Mouse (Mus musculus) gastrocnemius, postnatal 25 days (tissue): ENCODE data around the gene St7l. TPM values are rescaled to one million over a fixed set of nuclear protein-coding genes. Genes with fewer than 3 reads are reported as not detected.

ENCODE experiments used
- DNase-seq: peaks from one replicate; pipeline ENCODE4 v3.0.0; 2022
- total RNA-seq, 2 experiments: library from RNA; stranded (reverse); gene quantifications; 1 replicate in 1 of 2; 2 replicates in 1 of 2; pipeline ENCODE4 v1.2.3; 2021

St7l gene
- total RNA-seq, 2 experiments from 2014 or later, result 20.7 to 21.2 TPM

DNA sequence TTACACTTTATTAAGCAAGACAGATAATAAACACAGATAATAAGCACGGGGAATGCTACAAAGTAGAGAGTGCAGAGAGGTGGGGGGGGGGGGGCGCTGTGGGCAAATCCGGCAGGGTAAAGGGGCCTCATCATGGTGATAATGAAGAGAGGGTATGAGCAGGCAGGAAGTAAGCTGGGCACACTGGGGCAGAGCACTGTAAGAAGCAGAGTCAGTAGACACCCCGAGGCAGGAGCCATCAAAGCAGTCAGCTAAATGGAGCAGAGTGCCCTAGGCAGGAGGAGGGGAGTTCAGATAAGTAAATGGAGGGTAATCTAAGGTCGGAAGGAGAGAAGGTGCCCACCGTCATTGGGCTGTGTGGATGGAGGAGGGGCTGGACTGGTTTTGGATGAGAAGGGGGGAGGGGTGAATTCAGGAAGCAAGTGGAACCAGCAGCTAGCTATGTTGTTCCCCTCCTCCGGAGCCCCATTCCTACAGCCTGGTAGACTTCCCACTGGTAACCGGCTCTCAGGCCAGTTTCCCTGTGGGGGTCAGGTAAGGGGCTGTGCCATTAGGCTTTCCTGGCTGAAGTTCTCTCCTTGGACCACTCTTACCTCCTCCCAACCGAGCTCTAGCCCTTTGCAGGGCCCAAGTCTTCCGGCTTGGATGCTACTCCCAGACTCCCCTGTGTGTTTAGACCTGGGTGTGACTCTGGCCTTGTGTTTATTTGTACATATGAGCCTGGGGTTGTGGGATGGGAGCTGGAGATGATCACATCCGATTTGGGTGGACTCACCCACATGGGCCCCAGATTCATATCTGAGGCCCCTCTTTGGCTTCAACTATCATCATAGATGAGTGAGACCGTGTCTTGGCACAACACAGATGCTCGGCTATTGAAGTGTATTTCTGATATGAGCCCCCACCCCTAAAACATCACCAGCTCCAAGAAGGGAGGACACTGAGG is 99.8 kb downstream of the St7l start:
- DNase-seq, result no peak

DNA sequence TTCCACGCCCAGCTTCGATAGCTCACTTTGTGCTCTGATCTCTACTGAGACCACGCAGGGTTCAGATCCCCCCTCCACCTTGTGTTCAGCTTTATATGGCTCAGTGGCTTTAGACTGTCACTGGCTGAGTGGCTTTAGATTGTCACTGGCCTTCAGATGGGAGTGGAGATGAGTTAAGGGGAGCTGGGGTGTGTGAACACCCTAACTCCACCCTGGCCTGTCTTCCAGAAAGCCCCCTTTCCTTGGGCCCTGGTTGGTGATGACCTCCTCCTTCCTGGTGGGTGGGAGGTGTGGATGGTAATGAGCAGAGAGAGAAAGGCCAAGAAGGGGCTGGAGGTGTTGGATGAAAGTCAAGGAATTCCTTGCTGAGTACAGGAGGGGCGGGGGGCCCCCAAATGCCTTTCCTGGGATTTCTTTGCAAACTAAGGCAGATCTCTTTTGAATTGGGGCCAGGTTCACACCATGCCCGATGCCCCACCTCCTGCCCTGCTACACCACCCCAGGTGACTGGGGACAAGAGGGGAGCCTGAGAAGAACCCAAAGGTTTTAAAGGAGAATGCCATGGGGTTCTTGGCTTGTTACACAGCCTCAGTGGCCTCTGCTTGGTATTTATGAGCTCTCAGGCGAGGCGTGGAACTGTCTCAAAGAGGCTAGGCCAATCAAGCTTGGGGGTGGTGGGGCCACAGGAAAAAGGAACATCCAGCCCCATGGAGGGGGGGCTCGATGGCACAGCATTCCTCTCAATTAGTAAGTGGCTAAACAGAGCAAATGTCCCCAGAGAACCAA is 101.5 kb downstream of the St7l start:
- DNase-seq, result no peak

DNA sequence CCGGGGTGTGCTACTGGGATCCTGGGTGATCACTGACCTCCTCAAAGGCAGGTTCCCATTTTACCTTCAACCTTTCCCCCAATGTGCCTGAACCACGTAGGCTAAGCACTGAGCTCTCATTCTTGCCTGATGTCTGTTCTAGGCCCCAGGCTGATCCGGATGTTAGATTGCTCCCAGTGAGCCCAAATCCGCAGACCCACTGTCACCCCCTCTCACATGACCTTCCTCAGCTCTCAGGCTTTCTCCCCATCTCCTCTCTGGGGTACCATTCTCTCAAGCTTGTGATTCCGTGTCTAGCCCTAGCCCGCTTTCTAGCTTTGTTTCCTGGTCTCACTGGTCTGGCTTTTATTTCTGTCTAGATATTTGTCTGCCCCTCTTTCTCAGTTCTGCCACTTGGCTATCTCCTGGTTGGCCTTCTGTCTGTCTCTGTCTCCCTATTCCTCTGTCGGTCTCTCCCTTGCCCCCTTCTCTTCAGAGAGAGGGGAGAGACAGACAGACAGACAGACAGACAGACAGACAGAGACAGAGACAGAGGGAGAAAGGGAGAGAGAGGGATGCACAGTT is 102.3 kb downstream of the St7l start:
- DNase-seq, result no peak

DNA sequence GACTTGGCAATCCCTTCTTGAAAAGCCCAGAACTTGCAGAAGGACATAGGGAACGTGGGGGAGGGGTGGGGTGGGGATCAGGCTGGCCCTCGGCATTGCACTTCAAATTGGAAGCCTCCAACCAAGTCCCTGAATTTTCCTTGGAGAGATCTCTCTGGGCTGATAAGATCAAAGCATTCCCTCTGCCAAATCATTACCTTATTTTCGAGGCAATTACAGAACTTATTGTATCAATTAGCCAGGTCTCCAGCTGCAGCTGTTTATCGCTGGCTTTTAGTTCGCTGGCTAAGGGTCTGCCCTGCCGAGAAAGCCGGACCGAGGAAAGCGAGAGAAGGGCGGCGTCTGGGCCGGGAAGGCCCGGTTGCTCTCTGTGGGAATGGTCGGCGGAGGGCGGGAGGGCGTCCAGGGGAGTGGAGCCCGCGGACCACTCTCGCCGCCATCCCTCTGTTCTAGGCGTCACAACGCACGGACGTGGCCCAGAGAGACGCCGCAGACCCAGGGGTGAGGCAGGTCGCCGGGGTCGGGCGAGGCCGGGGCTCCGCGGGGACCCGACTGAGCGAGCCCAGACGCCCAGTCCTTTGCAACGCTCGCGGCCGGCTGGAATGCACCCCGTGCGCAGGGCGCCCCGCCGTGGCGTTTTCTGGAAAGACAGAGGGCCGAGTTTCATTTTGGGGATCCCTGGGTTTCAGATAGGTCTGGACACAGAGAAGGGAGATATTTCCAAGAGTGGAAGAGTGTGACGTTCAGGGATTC is 103.9 kb downstream of the St7l start:
- peak; percentile 86 for DNase-seq

Other genes starting within 250 kb of the St7l start
- gene Slc16a1, start 225.3 kb upstream of the St7l start, total RNA-seq, result 10 to 100 TPM; 27.4 to 28.3 TPM
- 10 to 100 TPM; 34.3 to 40.8 TPM for gene Ppm1j, start 82.9 kb upstream of the St7l start, total RNA-seq
- gene Fam19a3, start 82.2 kb upstream of the St7l start, total RNA-seq, result 1 to 10 TPM; 4.0 to 4.6 TPM
- gene Rhoc, start 75.6 kb upstream of the St7l start, total RNA-seq, result 10 to 100 TPM; 44.8 to 66.5 TPM
- gene Mov10, start 45.4 kb upstream of the St7l start, total RNA-seq, result 1 to 10 TPM; 1.4 to 1.7 TPM
- gene Capza1, start 500 bp downstream of the St7l start, total RNA-seq, result 10 to 100 TPM; 27.9 to 28.1 TPM
- gene Wnt2b, start 97.9 kb downstream of the St7l start, total RNA-seq, result under 1 TPM; 0.31 to 0.46 TPM
- 1 to 10 TPM; 5.1 to 5.6 TPM for gene Cttnbp2nl, start 189.1 kb downstream of the St7l start, total RNA-seq
- gene 4930564D02Rik, start 202.8 kb downstream of the St7l start, total RNA-seq, result not detected